Mouse (Mus musculus): ENCODE measurements around the gene Adgrv1.
"Not testable (repeated sequence)": the region's sequence is repeated elsewhere in the genome, so short reads cannot be mapped to it uniquely, and the experiment has no call there.

GRCm38 (mm10) chr13:81650382-81650781, 17.4 kb upstream of the Adgrv1 start:
- TF ChIP-seq CTCF (IDR thresholded peaks at IDR 0.05; ENCODE audit: low read depth), result not testable (repeated sequence)
- TF ChIP-seq EP300 (IDR thresholded peaks at IDR 0.05; ENCODE audit: low read depth), result peak; percentile 76
